Mouse (Mus musculus) hindbrain, embryonic 11.5 days (tissue): ENCODE data around the gene Rsph10b. TPM values are rescaled to one million over a fixed set of nuclear protein-coding genes. Genes with fewer than 3 reads are reported as not detected.
A peak's percentile ranks its signal among the peaks of the same experiment; 100 is the strongest.

Experiments used
- ATAC-seq: fragments of 200-750 bp; cut with Nextera tagmentation; 2 replicates; pipeline ENCODE4 v1.8.0; 2017; ENCODE audit warnings: mild to moderate bottlenecking, moderate TSS enrichment, moderate library complexity; ENCODE audit not compliant: low FRiP score
- DNase-seq: peaks from one replicate; pipeline ENCODE4 v3.0.0-alpha.2; 2015; ENCODE audit warnings: low spot score
- H3K27ac ChIP-seq: fragments of 300-500 bp; sonication (generic); 2 replicates; pipeline ENCODE4 v1.5.1; 2014; ENCODE audit warnings: mild to moderate bottlenecking, low read depth, low read length
- H3K27me3 ChIP-seq: fragments of 300-500 bp; sonication (generic); 2 replicates; pipeline ENCODE4 v1.6.1; 2014; ENCODE audit warnings: mild to moderate bottlenecking, low read length, moderate library complexity, mixed read lengths; ENCODE audit not compliant: control insufficient read depth, insufficient read depth
- H3K36me3 ChIP-seq: fragments of 300-500 bp; sonication (generic); 2 replicates; pipeline ENCODE4 v1.6.1; 2014; ENCODE audit warnings: mild to moderate bottlenecking, low read length, moderate library complexity, mixed read lengths; ENCODE audit not compliant: control insufficient read depth, insufficient read depth
- H3K4me1 ChIP-seq: fragments of 300-500 bp; sonication (generic); replicated peaks from 2 replicates; pipeline ENCODE4 v1.6.1; 2014; ENCODE audit warnings: low read length, mixed read lengths; ENCODE audit not compliant: control insufficient read depth, insufficient read depth
- H3K4me2 ChIP-seq: fragments of 300-500 bp; sonication (generic); replicated peaks from 2 replicates; pipeline ENCODE4 v1.6.1; 2014; ENCODE audit warnings: mild to moderate bottlenecking, low read depth, low read length
- H3K4me3 ChIP-seq: fragments of 300-500 bp; sonication (generic); 2 replicates; pipeline ENCODE4 v1.5.1; 2014; ENCODE audit warnings: low read depth, low read length
- H3K9ac ChIP-seq: fragments of 300-500 bp; sonication (generic); 2 replicates; pipeline ENCODE4 v1.6.1; 2014; ENCODE audit warnings: low read depth, low read length
- H3K9me3 ChIP-seq: fragments of 300-500 bp; sonication (generic); 2 replicates; pipeline ENCODE4 v1.6.1; 2016; ENCODE audit warnings: low read length; ENCODE audit not compliant: control insufficient read depth
- WGBS: fragments of 180-500 bp; shearing (Covaris S2); extraction: QIAGEN DNeasy Blood & Tissue Kit; methylation state at CpG from one replicate; pipeline ENCODE4 v1.1.7; 2014; 5-methylcytosine and 5-hydroxymethylcytosine counted together
- polyA plus RNA-seq: library from polyadenylated mRNA; unstranded; fragments of >200 nt; fragmentation: Nextera tagmentation; extraction: Ambion mirVana; gene quantifications from 2 replicates; pipeline ENCODE4 v1.2.1, GENCODE M21; 2014

The Rsph10b gene
- polyA plus RNA-seq, 1 experiment from 2014 or later, result 2.9 TPM

- Histone ChIP-seq H3K9ac (no peak overlapping the region), H3K27me3 (no peaks in the 10 kb centered on the region), H3K9me3 (no peaks in the 10 kb centered on the region), H3K4me1 (no peaks in the 10 kb centered on the region), H3K27ac (no peak overlapping the region), H3K4me2 (no peak overlapping the region), H3K36me3 (no peaks in the 10 kb centered on the region), H3K4me3 (no peak overlapping the region)
- WGBS, result 91% methylated on average over 12 of the region's 12 CpGs
- no peak for DNase-seq
- no peak for ATAC-seq
Observed at GRCm38 (mm10) chr5:143948361-143948760, 15.5 kb downstream of the Rsph10b start.

GRCm38 (mm10) chr5:143950016-143950415 lies 17.2 kb downstream of the Rsph10b start:
- Histone ChIP-seq H3K9ac (no peak overlapping the region), H3K27me3 (no peaks in the 10 kb centered on the region), H3K4me1 (no peaks in the 10 kb centered on the region), H3K27ac (no peak overlapping the region), H3K4me2 (no peak overlapping the region), H3K4me3 (no peak overlapping the region), H3K36me3 (no peaks in the 10 kb centered on the region), H3K9me3 (no peaks in the 10 kb centered on the region)
- 38% methylated on average over 5 of the region's 5 CpGs for WGBS
- no peak for DNase-seq
- ATAC-seq, result no peak

- H3K4me1 ChIP-seq, result no peaks in the 10 kb centered on the region
- no peaks in the 10 kb centered on the region for H3K9me3 ChIP-seq
- no peaks in the 10 kb centered on the region for H3K27me3 ChIP-seq
- no peak overlapping the region for H3K9ac ChIP-seq
- H3K4me2 ChIP-seq, result no peak overlapping the region
- 98% methylated on average over 6 of the region's 6 CpGs for WGBS
- H3K36me3 ChIP-seq, result no peaks in the 10 kb centered on the region
- no peak overlapping the region for H3K27ac ChIP-seq
- H3K4me3 ChIP-seq, result no peak overlapping the region
- ATAC-seq (no peak), DNase-seq (no peak)
Observed at GRCm38 (mm10) chr5:143957101-143957500, 24.3 kb downstream of the Rsph10b start.

GRCm38 (mm10) chr5:143959551-143959950 lies 26.7 kb downstream of the Rsph10b start:
- Histone ChIP-seq H3K4me3 (no peak overlapping the region), H3K36me3 (no peaks in the 10 kb centered on the region), H3K9me3 (no peaks in the 10 kb centered on the region), H3K27me3 (no peaks in the 10 kb centered on the region), H3K27ac (no peak overlapping the region), H3K4me2 (no peak overlapping the region), H3K4me1 (no peaks in the 10 kb centered on the region), H3K9ac (no peak overlapping the region)
- WGBS, result 92% methylated on average over 11 of the region's 11 CpGs
- DNase-seq (no peak), ATAC-seq (no peak)

GRCm38 (mm10) chr5:143961176-143961575 lies 28.3 kb downstream of the Rsph10b start:
- H3K27me3 ChIP-seq, result no peaks in the 10 kb centered on the region
- no peaks in the 10 kb centered on the region for H3K36me3 ChIP-seq
- no peak overlapping the region for H3K4me2 ChIP-seq
- WGBS, result 86% methylated on average over 8 of the region's 8 CpGs
- ATAC-seq (no peak), DNase-seq (no peak)
- no peak overlapping the region for H3K9ac ChIP-seq
- H3K9me3 ChIP-seq, result no peaks in the 10 kb centered on the region
- no peak overlapping the region for H3K27ac ChIP-seq
- H3K4me3 ChIP-seq, result no peak overlapping the region
- H3K4me1 ChIP-seq, result no peaks in the 10 kb centered on the region

GRCm38 (mm10) chr5:143965586-143966345 lies 32.9 kb downstream of the Rsph10b start:
- Histone ChIP-seq H3K27me3 (no peaks in the 10 kb centered on the region), H3K9me3 (no peaks in the 10 kb centered on the region), H3K4me2 (no peak overlapping the region), H3K27ac (no peak overlapping the region), H3K36me3 (no peaks in the 10 kb centered on the region), H3K4me1 (no peaks in the 10 kb centered on the region), H3K9ac (no peak overlapping the region), H3K4me3 (no peak overlapping the region)
- 87% methylated on average over 12 of the region's 12 CpGs for WGBS
- ATAC-seq (no peak), DNase-seq (no peak)

- no peak for DNase-seq
- 90% methylated on average over 12 of the region's 12 CpGs for WGBS
- H3K9me3 ChIP-seq, result no peaks in the 10 kb centered on the region
Observed at GRCm38 (mm10) chr5:143966671-143967070, 33.8 kb downstream of the Rsph10b start.

GRCm38 (mm10) chr5:143972628-143973027 lies 39.8 kb downstream of the Rsph10b start:
- H3K27me3 ChIP-seq, result no peaks in the 10 kb centered on the region
- no peak overlapping the region for H3K9ac ChIP-seq
- 75% methylated on average over 3 of the region's 3 CpGs for WGBS
- ATAC-seq (no peak), DNase-seq (no peak)
- H3K36me3 ChIP-seq, result no peaks in the 10 kb centered on the region
- no peak overlapping the region for H3K4me2 ChIP-seq
- no peak overlapping the region for H3K4me3 ChIP-seq
- H3K27ac ChIP-seq, result no peak overlapping the region
- no peaks in the 10 kb centered on the region for H3K4me1 ChIP-seq
- no peaks in the 10 kb centered on the region for H3K9me3 ChIP-seq

More at GRCm38 (mm10) chr5:143966671-143967070, 33.8 kb downstream of the Rsph10b start:
- ATAC-seq, result no peak
- no peaks in the 10 kb centered on the region for H3K36me3 ChIP-seq
- no peaks in the 10 kb centered on the region for H3K27me3 ChIP-seq
- no peak overlapping the region for H3K4me3 ChIP-seq
- no peak overlapping the region for H3K4me2 ChIP-seq
- H3K27ac ChIP-seq, result no peak overlapping the region
- no peak overlapping the region for H3K9ac ChIP-seq
- H3K4me1 ChIP-seq, result no peaks in the 10 kb centered on the region

GRCm38 (mm10) chr5:143974931-143975630 lies 42.2 kb downstream of the Rsph10b start:
- Histone ChIP-seq H3K9ac (no peak overlapping the region), H3K4me1 (no peaks in the 10 kb centered on the region), H3K36me3 (no peaks in the 10 kb centered on the region), H3K27ac (no peak overlapping the region), H3K4me2 (no peak overlapping the region), H3K9me3 (no peaks in the 10 kb centered on the region), H3K4me3 (no peak overlapping the region), H3K27me3 (no peaks in the 10 kb centered on the region)
- 54% methylated on average over 4 of the region's 4 CpGs for WGBS
- ATAC-seq, result peak; percentile 54
- peak; percentile 84 for DNase-seq
